Mouse (Mus musculus): Measurements from ENCODE around the gene Eif4g2. TPM values are rescaled to one million over a fixed set of nuclear protein-coding genes. Genes with fewer than 3 reads are reported as not detected.

The Eif4g2 gene
- polyA plus RNA-seq, 1 experiment from 2014 or later: 1,469 TPM

DNA sequence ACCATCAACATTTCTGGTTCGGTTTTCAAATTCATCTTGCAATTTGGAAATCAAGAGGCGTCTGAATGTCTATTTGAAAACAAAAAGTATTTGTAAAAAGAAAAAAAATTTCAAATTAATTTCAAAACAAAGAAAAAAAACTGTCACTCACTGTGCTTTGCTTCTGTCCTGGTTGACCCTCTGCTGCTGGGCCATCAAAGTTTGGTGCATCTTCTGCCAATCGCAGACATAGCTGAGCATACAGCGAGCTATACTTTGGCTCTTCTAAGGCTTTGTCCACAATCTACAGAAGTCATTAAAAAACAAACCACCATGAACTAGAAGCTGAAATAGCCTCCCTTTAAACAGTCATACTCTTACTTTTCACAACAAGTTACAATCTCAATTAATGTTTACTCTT, 4.6 kb downstream of the Eif4g2 start:
- Histone ChIP-seq H3K27me3 (replicated peaks; ENCODE audit: control insufficient read depth, insufficient read depth, low read length) (no peaks in the 10 kb centered on the region), H3K4me1 (ENCODE audit: control insufficient read depth, insufficient read depth, low read length) (peaks cover 13% of the 10 kb centered on the region), H3K27ac (ENCODE audit: low read depth, low read length) (no peak overlapping the region), H3K4me3 (ENCODE audit: low read depth, low read length) (no peak overlapping the region), H3K9ac (ENCODE audit: low read length) (no peak overlapping the region), H3K4me2 (ENCODE audit: low read length) (no peak overlapping the region), H3K36me3 (ENCODE audit: control insufficient read depth, insufficient read depth, low read length) (peaks cover 82% of the 10 kb centered on the region), H3K9me3 (replicated peaks; ENCODE audit: control insufficient read depth, low read length) (no peaks in the 10 kb centered on the region)
- no peak for DNase-seq (ENCODE audit: low spot score)
- WGBS: 96% methylated on average over 4 of the region's 4 CpGs
- no peak for ATAC-seq

DNA sequence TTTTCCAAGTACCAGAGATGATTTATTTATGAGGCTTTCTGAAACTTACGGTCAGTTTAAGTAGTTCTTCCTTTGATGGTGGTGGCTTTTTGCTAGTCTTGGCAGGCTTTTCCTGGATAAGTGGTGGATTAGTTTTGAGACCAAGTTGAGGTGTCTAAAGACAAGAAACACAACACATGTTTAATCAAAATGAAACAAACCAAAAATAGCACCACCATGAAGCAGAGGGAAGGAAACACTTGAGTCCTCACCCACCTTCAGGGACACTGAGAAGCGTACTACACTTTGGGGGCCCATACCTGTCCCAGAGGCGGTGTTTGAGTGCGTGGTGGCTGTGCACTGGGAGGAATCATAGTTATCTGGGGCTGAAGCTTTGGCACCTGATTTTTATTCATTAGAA, 7.5 kb downstream of the Eif4g2 start:
- Histone ChIP-seq H3K4me2 (ENCODE audit: low read length) (no peak overlapping the region), H3K9me3 (replicated peaks; ENCODE audit: control insufficient read depth, low read length) (no peaks in the 10 kb centered on the region), H3K4me3 (ENCODE audit: low read depth, low read length) (no peak overlapping the region), H3K4me1 (ENCODE audit: control insufficient read depth, insufficient read depth, low read length) (peaks cover 3% of the 10 kb centered on the region), H3K27ac (ENCODE audit: low read depth, low read length) (no peak overlapping the region), H3K9ac (ENCODE audit: low read length) (no peak overlapping the region), H3K27me3 (replicated peaks; ENCODE audit: control insufficient read depth, insufficient read depth, low read length) (no peaks in the 10 kb centered on the region), H3K36me3 (ENCODE audit: control insufficient read depth, insufficient read depth, low read length) (peaks cover 94% of the 10 kb centered on the region)
- ATAC-seq (no peak), DNase-seq (ENCODE audit: low spot score) (no peak)
- WGBS: 97% methylated on average over 4 of the region's 4 CpGs

DNA sequence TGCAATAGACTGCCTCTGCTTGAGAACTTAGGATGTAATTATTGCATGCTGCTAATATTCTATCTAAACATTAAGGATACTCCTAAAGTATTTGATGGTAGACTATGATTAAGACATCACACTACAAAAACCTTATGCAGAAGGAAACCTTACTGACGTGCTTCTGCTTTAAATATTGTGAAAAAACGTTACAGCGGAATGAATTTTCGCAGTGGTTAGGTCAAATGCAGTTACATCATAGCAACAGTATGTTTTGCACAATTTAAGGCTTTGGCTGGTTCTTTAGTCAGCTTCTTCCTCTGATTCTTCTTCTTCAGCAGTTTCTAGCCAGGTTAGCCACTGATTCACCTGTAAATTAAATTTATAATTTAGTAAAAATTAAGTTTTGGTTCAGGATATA, 10.4 kb downstream of the Eif4g2 start:
- no peaks in the 10 kb centered on the region for H3K4me1 ChIP-seq (ENCODE audit: control insufficient read depth, insufficient read depth, low read length)
- H3K4me2 ChIP-seq (ENCODE audit: low read length): no peak overlapping the region
- no peak overlapping the region for H3K27ac ChIP-seq (ENCODE audit: low read depth, low read length)
- DNase-seq (ENCODE audit: low spot score): no peak
- H3K9me3 ChIP-seq (replicated peaks; ENCODE audit: control insufficient read depth, low read length): peaks cover 7% of the 10 kb centered on the region; the same call in 1 of the 2 replicates
- H3K9ac ChIP-seq (ENCODE audit: low read length): no peak overlapping the region
- H3K36me3 ChIP-seq (ENCODE audit: control insufficient read depth, insufficient read depth, low read length): peaks cover 94% of the 10 kb centered on the region
- ATAC-seq: no peak
- no peaks in the 10 kb centered on the region for H3K27me3 ChIP-seq (replicated peaks; ENCODE audit: control insufficient read depth, insufficient read depth, low read length)
- WGBS: 91% methylated on average over 4 of the region's 4 CpGs
- no peak overlapping the region for H3K4me3 ChIP-seq (ENCODE audit: low read depth, low read length)

DNA sequence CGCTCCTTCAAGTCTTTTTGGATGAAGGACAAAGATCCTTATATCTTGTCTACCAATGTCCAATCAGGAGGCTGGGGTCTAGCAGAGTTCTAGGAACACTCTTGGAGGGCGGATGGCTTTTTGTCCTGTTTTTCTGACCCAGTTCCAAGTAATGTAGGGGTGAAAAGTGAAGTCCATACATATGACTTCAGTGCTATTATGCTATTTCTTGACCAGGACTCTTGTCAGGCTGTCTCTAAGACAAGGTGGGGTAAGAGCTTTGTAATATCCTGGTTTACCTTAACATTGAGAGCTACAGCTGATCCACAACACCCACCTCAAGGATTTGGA, 12.7 kb downstream of the Eif4g2 start:
- H3K9ac ChIP-seq (ENCODE audit: low read length): no peak overlapping the region
- peak; percentile 32; the same call in 1 of the 2 replicates for ATAC-seq
- peaks cover 74% of the 10 kb centered on the region for H3K36me3 ChIP-seq (ENCODE audit: control insufficient read depth, insufficient read depth, low read length)
- no peaks in the 10 kb centered on the region for H3K4me1 ChIP-seq (ENCODE audit: control insufficient read depth, insufficient read depth, low read length)
- peaks cover 7% of the 10 kb centered on the region; the same call in 1 of the 2 replicates for H3K9me3 ChIP-seq (replicated peaks; ENCODE audit: control insufficient read depth, low read length)
- DNase-seq (ENCODE audit: low spot score): no peak
- no peak overlapping the region for H3K4me2 ChIP-seq (ENCODE audit: low read length)
- no peaks in the 10 kb centered on the region for H3K27me3 ChIP-seq (replicated peaks; ENCODE audit: control insufficient read depth, insufficient read depth, low read length)
- no peak overlapping the region for H3K4me3 ChIP-seq (ENCODE audit: low read depth, low read length)
- WGBS: 94% methylated on average over 2 of the region's 2 CpGs
- H3K27ac ChIP-seq (ENCODE audit: low read depth, low read length): no peak overlapping the region

DNA sequence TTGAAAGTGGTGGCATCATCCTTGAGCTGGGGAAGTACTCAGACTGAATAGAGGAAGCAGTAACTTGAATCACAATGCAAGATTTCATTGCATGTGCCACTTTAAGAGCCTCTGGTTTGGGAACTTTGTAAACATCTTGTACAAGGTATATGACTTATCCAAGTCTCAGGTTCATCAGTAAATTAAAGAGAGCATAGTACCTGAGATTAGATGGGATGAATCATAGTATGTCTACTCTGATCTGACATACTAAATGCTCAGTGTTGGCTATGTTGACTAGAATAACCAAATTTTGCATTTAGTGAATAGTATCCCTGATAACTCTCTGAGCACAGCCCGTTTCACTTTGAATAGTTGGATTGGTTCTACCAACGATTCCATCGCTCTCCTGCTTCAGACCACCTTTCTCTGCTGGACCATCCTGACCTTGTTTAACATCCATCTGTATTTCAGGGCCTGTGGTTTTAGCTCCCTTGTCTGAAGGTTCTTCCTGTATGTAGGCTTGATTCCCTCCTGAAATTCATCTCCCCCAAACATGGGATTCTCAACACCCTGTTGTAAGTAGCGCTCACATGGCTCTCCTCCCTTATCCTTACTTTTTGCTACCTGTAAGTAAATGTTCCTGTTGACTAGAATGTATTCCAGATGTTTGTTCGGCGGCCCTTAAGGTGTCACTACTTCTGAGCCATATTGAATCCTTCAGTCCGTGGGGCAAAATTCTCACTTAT, 13.2 kb downstream of the Eif4g2 start:
- peaks cover 69% of the 10 kb centered on the region for H3K36me3 ChIP-seq (ENCODE audit: control insufficient read depth, insufficient read depth, low read length)
- DNase-seq (ENCODE audit: low spot score) (no peak), ATAC-seq (peak; percentile 38; the same call in 1 of the 2 replicates)
- peaks cover 7% of the 10 kb centered on the region; the same call in 1 of the 2 replicates for H3K9me3 ChIP-seq (replicated peaks; ENCODE audit: control insufficient read depth, low read length)
- H3K4me3 ChIP-seq (ENCODE audit: low read depth, low read length): no peak overlapping the region
- no peak overlapping the region for H3K27ac ChIP-seq (ENCODE audit: low read depth, low read length)
- no peaks in the 10 kb centered on the region for H3K4me1 ChIP-seq (ENCODE audit: control insufficient read depth, insufficient read depth, low read length)
- H3K9ac ChIP-seq (ENCODE audit: low read length): no peak overlapping the region
- WGBS: 93% methylated on average over 7 of the region's 7 CpGs
- no peaks in the 10 kb centered on the region for H3K27me3 ChIP-seq (replicated peaks; ENCODE audit: control insufficient read depth, insufficient read depth, low read length)
- H3K4me2 ChIP-seq (ENCODE audit: low read length): no peak overlapping the region

DNA sequence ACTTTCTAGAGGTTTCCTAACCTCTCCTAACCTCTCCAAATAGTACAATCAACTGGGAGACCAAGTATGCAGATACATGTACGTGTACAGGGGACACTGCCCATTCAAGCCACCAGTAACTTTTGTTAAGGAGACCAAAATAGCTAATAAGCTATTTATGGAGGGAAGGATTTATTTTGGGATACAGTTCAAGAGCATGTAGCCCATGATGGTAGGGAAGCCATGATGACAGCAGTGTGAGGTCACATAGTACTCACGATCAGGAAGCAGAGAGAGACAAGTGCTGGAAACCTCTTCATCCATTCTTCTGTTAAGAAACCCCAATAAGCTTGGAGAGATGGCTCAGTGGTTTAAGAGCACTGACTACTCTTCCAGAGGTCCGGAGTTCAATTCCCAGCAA, 14.6 kb downstream of the Eif4g2 start:
- Histone ChIP-seq H3K9ac (ENCODE audit: low read length) (no peak overlapping the region), H3K27me3 (replicated peaks; ENCODE audit: control insufficient read depth, insufficient read depth, low read length) (no peaks in the 10 kb centered on the region), H3K4me1 (ENCODE audit: control insufficient read depth, insufficient read depth, low read length) (no peaks in the 10 kb centered on the region), H3K9me3 (replicated peaks; ENCODE audit: control insufficient read depth, low read length) (peaks cover 7% of the 10 kb centered on the region; the same call in 1 of the 2 replicates), H3K4me2 (ENCODE audit: low read length) (no peak overlapping the region), H3K4me3 (ENCODE audit: low read depth, low read length) (no peak overlapping the region), H3K27ac (ENCODE audit: low read depth, low read length) (no peak overlapping the region), H3K36me3 (ENCODE audit: control insufficient read depth, insufficient read depth, low read length) (peaks cover 56% of the 10 kb centered on the region)
- DNase-seq (ENCODE audit: low spot score) (no peak), ATAC-seq (no peak)
- over 99% methylated on average over 3 of the region's 3 CpGs for WGBS

DNA sequence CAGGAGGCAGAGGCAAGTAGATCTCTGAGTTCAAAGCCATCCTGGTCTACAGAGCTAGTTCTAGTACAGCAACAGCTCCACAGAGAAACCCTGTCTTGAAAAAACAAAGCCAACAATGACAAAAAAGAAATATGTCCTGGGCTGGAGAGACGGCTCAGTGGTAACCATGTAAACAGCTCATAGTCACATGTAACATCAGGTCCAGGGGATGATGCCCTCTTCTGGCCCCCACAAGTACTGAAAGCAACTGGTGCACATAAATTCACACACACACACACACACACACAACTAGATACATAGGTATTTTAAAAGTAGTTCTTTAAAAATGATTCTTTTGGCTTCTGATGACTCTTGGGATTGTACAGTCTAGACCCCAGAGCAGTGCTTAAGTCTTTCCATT, 19.9 kb downstream of the Eif4g2 start:
- H3K9ac ChIP-seq (ENCODE audit: low read length): no peak overlapping the region
- H3K4me3 ChIP-seq (ENCODE audit: low read depth, low read length): no peak overlapping the region
- ATAC-seq (no peak), DNase-seq (ENCODE audit: low spot score) (no peak)
- H3K4me1 ChIP-seq (ENCODE audit: control insufficient read depth, insufficient read depth, low read length): no peaks in the 10 kb centered on the region
- no peaks in the 10 kb centered on the region for H3K27me3 ChIP-seq (replicated peaks; ENCODE audit: control insufficient read depth, insufficient read depth, low read length)
- H3K36me3 ChIP-seq (ENCODE audit: control insufficient read depth, insufficient read depth, low read length): peaks cover 8% of the 10 kb centered on the region
- no peak overlapping the region for H3K27ac ChIP-seq (ENCODE audit: low read depth, low read length)
- H3K4me2 ChIP-seq (ENCODE audit: low read length): no peak overlapping the region
- peaks cover 4% of the 10 kb centered on the region; the same call in 1 of the 2 replicates for H3K9me3 ChIP-seq (replicated peaks; ENCODE audit: control insufficient read depth, low read length)
- 100% methylated on average over 1 of the region's 1 CpGs for WGBS

DNA sequence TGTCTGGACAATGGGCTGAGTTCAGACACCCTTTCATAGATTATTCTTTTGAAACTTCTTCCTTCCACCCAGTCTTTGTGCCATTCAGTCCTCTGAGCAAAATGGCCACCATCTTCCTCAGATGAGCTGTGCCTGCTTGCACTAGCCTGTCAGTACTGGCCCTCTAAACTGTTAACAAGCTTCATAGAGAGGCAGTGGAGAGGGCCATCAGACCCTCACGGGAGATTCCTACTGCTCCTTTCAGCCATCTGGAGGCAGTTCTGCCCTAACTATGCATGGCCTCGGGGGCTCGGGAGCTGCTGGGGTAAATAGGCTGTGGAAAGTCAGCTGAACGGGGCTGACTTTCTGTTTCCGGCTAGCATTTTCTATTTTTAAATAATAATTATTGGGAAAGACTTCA, 23.3 kb downstream of the Eif4g2 start:
- H3K36me3 ChIP-seq (ENCODE audit: control insufficient read depth, insufficient read depth, low read length): peaks cover 27% of the 10 kb centered on the region
- DNase-seq (ENCODE audit: low spot score): no peak
- H3K4me3 ChIP-seq (ENCODE audit: low read depth, low read length): no peak overlapping the region
- no peak for ATAC-seq
- H3K4me2 ChIP-seq (ENCODE audit: low read length): no peak overlapping the region
- no peaks in the 10 kb centered on the region for H3K9me3 ChIP-seq (replicated peaks; ENCODE audit: control insufficient read depth, low read length)
- 68% methylated on average over 5 of the region's 5 CpGs for WGBS
- no peaks in the 10 kb centered on the region for H3K4me1 ChIP-seq (ENCODE audit: control insufficient read depth, insufficient read depth, low read length)
- H3K27ac ChIP-seq (ENCODE audit: low read depth, low read length): no peak overlapping the region
- no peak overlapping the region for H3K9ac ChIP-seq (ENCODE audit: low read length)
- H3K27me3 ChIP-seq (replicated peaks; ENCODE audit: control insufficient read depth, insufficient read depth, low read length): no peaks in the 10 kb centered on the region

DNA sequence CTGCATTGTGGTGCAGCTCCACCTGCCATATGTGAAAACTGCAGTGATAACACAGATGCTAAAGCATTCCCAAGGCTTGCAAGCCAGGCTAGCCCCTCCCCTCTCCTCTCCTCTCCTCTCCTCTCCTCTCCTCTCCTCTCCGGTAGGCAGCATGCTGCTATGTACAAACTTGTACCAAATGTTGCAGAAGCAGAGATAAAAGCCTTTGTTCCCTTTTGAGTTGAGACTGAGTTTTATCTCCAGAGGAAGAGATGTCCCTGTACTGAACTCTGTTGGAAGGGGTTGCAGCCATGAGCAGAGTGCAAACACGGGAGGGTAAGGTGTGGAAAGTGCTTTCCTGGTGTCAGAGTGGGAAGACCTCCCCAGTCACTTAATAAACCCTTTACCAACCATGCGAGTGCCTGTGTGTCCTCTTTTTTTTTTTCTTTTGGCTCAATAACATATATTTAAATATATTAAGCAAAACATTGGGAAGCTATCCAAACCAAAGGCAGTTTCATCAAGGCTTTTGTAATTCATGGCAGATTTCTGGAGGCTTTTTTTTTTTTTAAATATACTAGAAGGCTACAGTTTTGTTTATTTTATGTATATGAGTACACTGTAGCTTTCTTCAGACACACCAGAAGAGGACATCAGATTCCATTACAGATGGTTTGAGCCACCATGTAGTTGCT, 26.7 kb downstream of the Eif4g2 start:
- no peaks in the 10 kb centered on the region for H3K4me1 ChIP-seq (ENCODE audit: control insufficient read depth, insufficient read depth, low read length)
- no peak overlapping the region for H3K4me3 ChIP-seq (ENCODE audit: low read depth, low read length)
- H3K9ac ChIP-seq (ENCODE audit: low read length): no peak overlapping the region
- no peak overlapping the region for H3K27ac ChIP-seq (ENCODE audit: low read depth, low read length)
- WGBS: 87% methylated on average over 3 of the region's 3 CpGs
- peaks cover 60% of the 10 kb centered on the region for H3K36me3 ChIP-seq (ENCODE audit: control insufficient read depth, insufficient read depth, low read length)
- no peaks in the 10 kb centered on the region for H3K27me3 ChIP-seq (replicated peaks; ENCODE audit: control insufficient read depth, insufficient read depth, low read length)
- ATAC-seq: no peak
- DNase-seq (ENCODE audit: low spot score): no peak
- H3K4me2 ChIP-seq (ENCODE audit: low read length): no peak overlapping the region
- H3K9me3 ChIP-seq (replicated peaks; ENCODE audit: control insufficient read depth, low read length): no peaks in the 10 kb centered on the region
